Comparison of ENCODE assay signal across 8 mouse cellular contexts in genomic region chr2:127832103-127832832, GRCm38 (mm10). TPM values are rescaled to one million over a fixed set of nuclear protein-coding genes. Genes with fewer than 3 reads are reported as not detected.
A peak's percentile ranks its signal among the peaks of the same experiment; 100 is the strongest.
DNase-seq lines count a peak whose midpoint lies in the region; ATAC-seq and TF ChIP-seq lines count a peak whose summit lies in the region.

No protein-coding gene starts in this region.

- 44% methylated on average over 11 of the region's 11 CpGs for WGBS in heart, embryonic 11.5 days (ENCODE audit: insufficient replicate concordance)
- WGBS in hindbrain, postnatal 0 days: 35% methylated on average over 11 of the region's 11 CpGs
- WGBS in midbrain, embryonic 11.5 days: 46% methylated on average over 11 of the region's 11 CpGs

- DNase-seq in heart, postnatal 10 days: no peak
- DNase-seq in hindbrain, postnatal 0 days (ENCODE audit: low spot score): no peak
- DNase-seq in midbrain, embryonic 11.5 days (ENCODE audit: low spot score, missing footprints): no peak
- no peak for DNase-seq in retina, embryonic 14.5 days (ENCODE audit: low spot score)
- DNase-seq in thymus, postnatal 14 days: no peak
- no peak for DNase-seq in yolk sac, embryonic 10.5 days (ENCODE audit: low spot score)

- H3K27me3 ChIP-seq in heart, embryonic 11.5 days (ENCODE audit: control insufficient read depth, insufficient read depth, low read length): no peaks in the 10 kb centered on the region
- H3K27me3 ChIP-seq in hindbrain, postnatal 0 days (ENCODE audit: insufficient read depth, low read length): no peaks in the 10 kb centered on the region
- H3K27me3 ChIP-seq in midbrain, embryonic 11.5 days (ENCODE audit: control insufficient read depth, insufficient read depth, low read length): no peaks in the 10 kb centered on the region

- TF ChIP-seq CTCF in cortical plate, adult 2 months (IDR thresholded peaks at IDR 0.05; ENCODE audit: extremely low read depth, insufficient read depth, low read length): no peak
- TF ChIP-seq CTCF in hindbrain, postnatal 0 days (IDR thresholded peaks at IDR 0.05; ENCODE audit: low read depth): no peak

- no peaks in the 10 kb centered on the region for H3K9me3 ChIP-seq in heart, embryonic 11.5 days (replicated peaks; ENCODE audit: control insufficient read depth, low read length)
- H3K9me3 ChIP-seq in hindbrain, postnatal 0 days (ENCODE audit: low read length): no peaks in the 10 kb centered on the region
- no peaks in the 10 kb centered on the region for H3K9me3 ChIP-seq in midbrain, embryonic 11.5 days (ENCODE audit: control insufficient read depth, low read length)

- no peak overlapping the region for H3K9ac ChIP-seq in heart, embryonic 11.5 days (ENCODE audit: low read depth, low read length)
- H3K9ac ChIP-seq in hindbrain, postnatal 0 days (replicated peaks; ENCODE audit: low read length): peak overlapping the region; percentile 46
- H3K9ac ChIP-seq in midbrain, embryonic 11.5 days (ENCODE audit: low read length): no peak overlapping the region; the same call in 1 of the 2 replicates

- H3K4me1 ChIP-seq in heart, embryonic 11.5 days (ENCODE audit: control insufficient read depth, insufficient read depth, low read length): no peaks in the 10 kb centered on the region
- H3K4me1 ChIP-seq in cortical plate, adult 2 months (ENCODE audit: control insufficient read depth, insufficient read depth, low read length): peaks cover 1% of the 10 kb centered on the region; the same call in 1 of the 2 replicates
- H3K4me1 ChIP-seq in hindbrain, postnatal 0 days (ENCODE audit: insufficient read depth, low read length): no peaks in the 10 kb centered on the region
- H3K4me1 ChIP-seq in midbrain, embryonic 11.5 days (ENCODE audit: control insufficient read depth, insufficient read depth, low read length): 0 out of 2 replicates have a peak, but pooled peaks cover 3% of the 10 kb centered on the region

- H3K27ac ChIP-seq in heart, embryonic 11.5 days (ENCODE audit: low read depth, low read length): no peak overlapping the region
- no peak overlapping the region for H3K27ac ChIP-seq in cortical plate, adult 2 months (ENCODE audit: insufficient read depth, low read length)
- H3K27ac ChIP-seq in hindbrain, postnatal 0 days: no peak overlapping the region
- H3K27ac ChIP-seq in midbrain, embryonic 11.5 days (ENCODE audit: low read depth, low read length): no peak overlapping the region

- peak overlapping the region; percentile 66 for H3K4me2 ChIP-seq in heart, embryonic 11.5 days
- H3K4me2 ChIP-seq in hindbrain, postnatal 0 days (ENCODE audit: low read depth, low read length): peak overlapping the region; percentile 94
- peak overlapping the region; percentile 41 for H3K4me2 ChIP-seq in midbrain, embryonic 11.5 days

- H3K4me3 ChIP-seq in heart, embryonic 11.5 days (ENCODE audit: low read depth, low read length): peak overlapping the region; percentile 74
- H3K4me3 ChIP-seq in cortical plate, adult 2 months (ENCODE audit: insufficient read depth, low read length): peak overlapping the region; percentile 26
- peak overlapping the region; percentile 65 for H3K4me3 ChIP-seq in hindbrain, postnatal 0 days (ENCODE audit: low read length)
- H3K4me3 ChIP-seq in midbrain, embryonic 11.5 days (ENCODE audit: low read depth, low read length): peak overlapping the region; percentile 74

- no peak for TF ChIP-seq POLR2A in cortical plate, adult 2 months (IDR thresholded peaks at IDR 0.05; ENCODE audit: extremely low read depth, insufficient read depth, low read length)

- intact Hi-C loops in heart, postnatal 10 days (cut with DNase I): no loop called here

- no peaks in the 10 kb centered on the region for H3K36me3 ChIP-seq in heart, embryonic 11.5 days (ENCODE audit: control insufficient read depth, insufficient read depth, low read length)
- H3K36me3 ChIP-seq in hindbrain, postnatal 0 days (ENCODE audit: insufficient read depth, low read length): no peaks in the 10 kb centered on the region
- no peaks in the 10 kb centered on the region; the same call in 1 of the 2 replicates for H3K36me3 ChIP-seq in midbrain, embryonic 11.5 days (ENCODE audit: control insufficient read depth, insufficient read depth, low read length)

- ATAC-seq in heart, embryonic 11.5 days (replicated peaks; ENCODE audit: insufficient number of reproducible peaks, low FRiP score, low TSS enrichment): 0 out of 2 replicates have a peak, but pooled peaks have one; percentile 18
- peak; percentile 79 for ATAC-seq in hindbrain, postnatal 0 days
- peak; percentile 43 for ATAC-seq in midbrain, embryonic 11.5 days (ENCODE audit: low FRiP score)

RNA-seq across cellular contexts. Expression of gene Bub1, which starts 0.6 kb away (rescaled TPM):
- polyA plus RNA-seq in heart, embryonic 11.5 days (2014; fragmentation: Nextera tagmentation; extraction: Ambion mirVana): 19.2 and 24.7 TPM in 2 replicates
- 1 to 10 TPM; 5.6 to 6.0 TPM for total RNA-seq in heart, postnatal 10 days (2021)
- 0.21 and 0.25 TPM in 2 replicates for polyA plus RNA-seq in cortical plate, adult 2 months (2012; rRNA removed)
- 5.5 and 9.1 TPM in 2 replicates for total RNA-seq in hindbrain, postnatal 0 days (2014; rRNA removed)
- 6.2 and 7.5 TPM in 2 replicates for polyA plus RNA-seq in hindbrain, postnatal 0 days (2015; fragmentation: Nextera tagmentation; extraction: Ambion mirVana)
- polyA plus RNA-seq in midbrain, embryonic 11.5 days (2014; fragmentation: Nextera tagmentation; extraction: Ambion mirVana): 33.7 and 37.5 TPM in 2 replicates

RNA-seq across cellular contexts. Expression of gene Acoxl, which starts 6.4 kb away (rescaled TPM):
- 0.11 and 0.21 TPM in 2 replicates for polyA plus RNA-seq in heart, embryonic 11.5 days (2014; fragmentation: Nextera tagmentation; extraction: Ambion mirVana)
- under 1 TPM in 1 of 2 experiments, not detected in 1; 0.10 TPM for total RNA-seq in heart, postnatal 10 days (2021)
- polyA plus RNA-seq in cortical plate, adult 2 months (2012; rRNA removed): not detected in 2 replicates
- 0.47 TPM in 1 of 2 replicates, not detected in the other for total RNA-seq in hindbrain, postnatal 0 days (2014; rRNA removed)
- 0.19 and 0.29 TPM in 2 replicates for polyA plus RNA-seq in hindbrain, postnatal 0 days (2015; fragmentation: Nextera tagmentation; extraction: Ambion mirVana)
- 0.18 TPM in 1 of 2 replicates, not detected in the other for polyA plus RNA-seq in midbrain, embryonic 11.5 days (2014; fragmentation: Nextera tagmentation; extraction: Ambion mirVana)

RNA-seq across cellular contexts. Expression of gene Mtln, which starts 40.0 kb away (rescaled TPM):
- 37.9 and 40.3 TPM in 2 replicates for polyA plus RNA-seq in heart, embryonic 11.5 days (2014; fragmentation: Nextera tagmentation; extraction: Ambion mirVana)
- 10 to 100 TPM; 34.9 to 36.5 TPM for total RNA-seq in heart, postnatal 10 days (2021)
- 95.4 and 108 TPM in 2 replicates for polyA plus RNA-seq in cortical plate, adult 2 months (2012; rRNA removed)
- 12.1 and 18.9 TPM in 2 replicates for total RNA-seq in hindbrain, postnatal 0 days (2014; rRNA removed)
- polyA plus RNA-seq in hindbrain, postnatal 0 days (2015; fragmentation: Nextera tagmentation; extraction: Ambion mirVana): 60.4 and 71.4 TPM in 2 replicates
- 30.1 and 30.8 TPM in 2 replicates for polyA plus RNA-seq in midbrain, embryonic 11.5 days (2014; fragmentation: Nextera tagmentation; extraction: Ambion mirVana)

RNA-seq across cellular contexts. Expression of gene Nphp1, which starts 43.6 kb away (rescaled TPM):
- polyA plus RNA-seq in heart, embryonic 11.5 days (2014; fragmentation: Nextera tagmentation; extraction: Ambion mirVana): 12.1 and 15.4 TPM in 2 replicates
- 10 to 100 TPM; 10.9 to 12.3 TPM for total RNA-seq in heart, postnatal 10 days (2021)
- 19.7 and 20.1 TPM in 2 replicates for polyA plus RNA-seq in cortical plate, adult 2 months (2012; rRNA removed)
- 11.0 and 11.4 TPM in 2 replicates for total RNA-seq in hindbrain, postnatal 0 days (2014; rRNA removed)
- 17.3 and 18.5 TPM in 2 replicates for polyA plus RNA-seq in hindbrain, postnatal 0 days (2015; fragmentation: Nextera tagmentation; extraction: Ambion mirVana)
- polyA plus RNA-seq in midbrain, embryonic 11.5 days (2014; fragmentation: Nextera tagmentation; extraction: Ambion mirVana): 35.5 and 36.5 TPM in 2 replicates

Comparison
In these comparisons a context has a peak if more than half of its experiments do, and no peak if none do; other contexts are left out.
1. ATAC-seq: peak in every context shown above with its lines; median percentile 79 in hindbrain, postnatal 0 days; 43 in midbrain, embryonic 11.5 days; 18 in heart, embryonic 11.5 days.
2. H3K4me2 ChIP-seq: peak in every context shown above with its lines; median percentile 94 in hindbrain, postnatal 0 days; 66 in heart, embryonic 11.5 days; 41 in midbrain, embryonic 11.5 days.